Mouse (Mus musculus): Measurements from ENCODE around the gene Phf2.
A peak's percentile ranks its signal among the peaks of the same experiment; 100 is the strongest.

Phf2 gene

DNA sequence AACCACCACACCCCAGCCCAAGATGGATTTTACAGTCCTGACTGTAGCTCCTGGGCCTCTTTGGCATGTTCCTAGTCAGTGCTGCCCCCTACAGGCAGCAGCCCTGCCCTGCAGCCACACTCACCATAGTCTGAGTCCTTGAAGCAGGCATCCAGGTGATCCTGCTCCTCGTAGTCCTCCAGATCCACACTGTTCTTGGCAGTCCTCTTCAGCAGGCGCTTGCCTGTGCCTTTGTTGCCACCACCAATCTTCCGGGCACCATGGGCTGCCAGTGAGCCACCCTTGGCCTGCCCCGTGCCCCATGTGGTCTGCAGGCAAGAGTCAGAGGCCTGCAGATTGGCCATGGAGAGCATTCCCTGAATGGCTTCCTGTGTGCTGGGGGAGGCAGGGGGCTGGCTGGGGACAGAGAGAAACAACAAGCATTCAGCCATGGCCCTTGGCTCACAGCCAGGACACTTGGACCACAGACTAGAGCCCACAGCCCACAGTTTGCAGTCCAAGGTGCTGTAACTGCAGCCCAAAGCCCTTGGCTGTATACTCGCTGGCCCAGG is 63.4 kb downstream of the Phf2 start:
- DNase-seq (ENCODE audit: low read depth, low spot score): peak; percentile 67

DNA sequence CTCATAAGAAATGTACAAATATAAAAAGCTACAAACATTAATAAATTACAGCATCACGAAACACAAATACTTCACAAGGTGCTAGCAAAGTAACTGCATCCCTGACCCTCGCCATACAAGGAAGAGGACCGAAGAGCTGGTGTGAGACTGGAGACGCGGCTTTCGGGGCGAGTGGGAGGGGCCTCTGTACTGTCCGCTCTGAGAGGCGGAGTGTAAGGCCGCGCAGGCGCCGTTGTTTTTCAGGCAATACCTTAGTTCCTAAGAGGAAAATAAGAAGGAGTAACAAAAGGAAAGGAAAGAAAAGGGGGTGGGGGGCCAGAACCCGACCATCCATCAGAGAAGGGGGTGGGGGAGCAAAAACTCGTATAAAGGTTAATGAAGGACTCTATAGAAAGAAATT is 68.7 kb downstream of the Phf2 start:
- no peak for DNase-seq (ENCODE audit: low read depth, low spot score)

GRCm38 (mm10) chr13:48800850-48801546 is 69.9 kb downstream of the Phf2 start:
- DNase-seq (ENCODE audit: low read depth, low spot score): peak; percentile 39

DNA sequence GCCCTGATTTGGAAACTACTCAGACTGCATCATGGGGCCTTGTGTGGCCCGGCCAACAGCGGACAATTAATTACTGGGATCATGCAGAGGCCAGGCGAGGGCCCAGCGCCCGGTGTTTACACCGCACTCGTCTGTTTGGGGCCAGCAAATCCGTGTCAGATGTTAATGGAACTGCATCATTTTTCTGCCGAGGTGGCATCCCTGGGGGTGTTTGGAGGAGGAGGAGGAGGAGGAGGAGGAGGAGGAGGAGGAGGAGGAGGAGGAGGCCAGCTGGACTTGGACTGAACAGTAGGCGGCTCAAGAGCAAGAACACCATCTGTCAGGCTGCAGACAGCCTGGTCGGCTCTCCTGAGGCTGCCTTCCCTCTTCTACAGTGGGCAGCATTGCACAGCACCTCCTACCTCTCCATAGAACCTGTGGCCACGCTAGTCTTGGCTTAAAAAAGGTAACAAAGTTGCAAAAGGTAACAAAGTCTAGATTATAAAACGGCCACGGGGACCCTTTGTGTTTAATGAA is 72.6 kb downstream of the Phf2 start:
- DNase-seq (ENCODE audit: low read depth, low spot score): no peak

- DNase-seq (ENCODE audit: low read depth, low spot score): no peak
These were observed 74.0 kb downstream of the Phf2 start for GRCm38 (mm10) chr13:48796906-48797305.

- DNase-seq (ENCODE audit: low read depth, low spot score): no peak
These were observed 75.2 kb downstream of the Phf2 start for GRCm38 (mm10) chr13:48795711-48796110.

DNA sequence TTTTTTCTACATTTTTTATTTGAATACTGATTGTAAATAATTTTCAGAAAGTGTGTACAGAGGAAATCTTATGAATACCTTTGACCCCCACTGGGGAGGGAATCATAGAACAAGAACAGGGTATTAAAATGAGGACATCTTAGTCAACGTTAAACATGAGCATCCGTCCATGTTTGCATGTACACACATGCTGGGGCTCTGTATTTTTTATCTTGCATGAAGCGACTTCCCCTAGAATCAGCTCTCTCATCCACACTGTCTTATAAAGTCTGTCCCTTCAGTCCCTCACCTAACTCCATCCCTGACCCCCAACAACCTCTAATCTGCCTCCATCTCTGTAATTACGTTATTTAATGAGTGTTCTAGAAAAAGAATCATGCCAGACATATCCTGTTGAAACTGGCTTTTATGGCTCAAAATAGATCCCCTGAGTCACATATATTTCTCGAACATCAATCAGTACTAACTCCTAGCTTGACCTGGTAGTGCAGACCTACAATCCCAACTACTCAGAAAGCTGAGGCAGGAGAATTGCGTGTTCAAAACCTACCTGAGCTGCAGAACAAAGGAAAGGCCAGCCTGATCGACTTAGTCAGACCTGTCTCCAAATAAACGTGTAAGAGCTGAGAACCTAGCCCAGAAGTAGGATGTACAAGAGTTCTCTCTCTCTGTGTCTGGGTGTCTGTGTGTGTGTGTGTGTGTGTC is 86.2 kb downstream of the Phf2 start:
- no peak for DNase-seq (ENCODE audit: low read depth, low spot score)

DNA sequence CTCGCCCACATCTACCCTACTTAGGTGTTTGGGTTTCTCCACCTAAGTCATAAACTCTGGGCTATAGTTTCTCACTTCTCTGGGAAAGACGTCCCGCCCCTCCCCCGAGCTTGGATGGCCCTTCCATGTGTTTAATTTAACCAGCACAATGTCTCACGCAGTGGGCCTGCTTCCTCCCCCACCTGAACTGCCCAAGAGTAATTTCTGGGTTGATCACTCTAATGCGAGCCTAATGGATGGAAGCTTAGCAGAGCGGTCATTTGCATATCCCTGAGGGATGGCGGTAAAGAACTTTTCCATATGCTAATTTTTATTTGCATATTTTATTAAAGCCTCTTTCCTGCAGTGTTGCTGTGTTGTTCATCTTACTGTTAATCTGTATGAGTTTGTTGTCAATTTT is 86.8 kb downstream of the Phf2 start:
- no peak for DNase-seq (ENCODE audit: low read depth, low spot score)

GRCm38 (mm10) chr13:48782727-48783725 is 87.9 kb downstream of the Phf2 start:
- DNase-seq (ENCODE audit: low read depth, low spot score): peak; percentile 7

DNA sequence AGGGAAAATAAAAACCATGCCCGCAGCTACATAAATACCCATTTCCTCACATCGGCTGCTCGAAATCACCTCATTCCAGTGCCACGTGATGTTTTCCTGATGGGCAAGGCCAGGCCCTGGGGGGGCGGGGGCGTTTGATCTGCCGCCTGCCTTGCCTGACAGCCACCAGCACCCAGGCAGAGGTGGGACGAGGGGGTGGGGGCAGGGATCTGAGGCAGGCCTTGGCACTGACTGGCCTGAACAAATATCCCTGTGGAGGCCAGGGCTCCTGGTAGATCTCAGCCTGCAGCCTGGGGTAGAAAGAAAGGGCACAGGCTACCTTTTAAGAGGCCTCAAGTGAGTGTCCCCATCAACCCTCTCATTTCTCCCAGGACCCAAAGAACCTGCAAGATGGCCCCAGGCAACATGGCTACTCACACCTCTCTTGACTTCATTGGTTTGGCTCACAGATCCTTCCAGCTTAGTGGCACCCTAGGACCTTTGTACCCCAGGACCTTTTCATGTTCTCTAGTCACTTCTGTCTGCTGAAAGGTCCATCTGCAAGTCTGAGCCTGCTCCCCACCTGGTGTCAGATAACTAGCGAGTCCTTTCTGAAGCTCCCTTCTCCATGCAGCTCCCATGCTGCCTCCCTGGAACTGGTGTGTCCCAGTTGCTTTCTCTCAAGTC is 90.4 kb downstream of the Phf2 start:
- DNase-seq (ENCODE audit: low read depth, low spot score): no peak

DNA sequence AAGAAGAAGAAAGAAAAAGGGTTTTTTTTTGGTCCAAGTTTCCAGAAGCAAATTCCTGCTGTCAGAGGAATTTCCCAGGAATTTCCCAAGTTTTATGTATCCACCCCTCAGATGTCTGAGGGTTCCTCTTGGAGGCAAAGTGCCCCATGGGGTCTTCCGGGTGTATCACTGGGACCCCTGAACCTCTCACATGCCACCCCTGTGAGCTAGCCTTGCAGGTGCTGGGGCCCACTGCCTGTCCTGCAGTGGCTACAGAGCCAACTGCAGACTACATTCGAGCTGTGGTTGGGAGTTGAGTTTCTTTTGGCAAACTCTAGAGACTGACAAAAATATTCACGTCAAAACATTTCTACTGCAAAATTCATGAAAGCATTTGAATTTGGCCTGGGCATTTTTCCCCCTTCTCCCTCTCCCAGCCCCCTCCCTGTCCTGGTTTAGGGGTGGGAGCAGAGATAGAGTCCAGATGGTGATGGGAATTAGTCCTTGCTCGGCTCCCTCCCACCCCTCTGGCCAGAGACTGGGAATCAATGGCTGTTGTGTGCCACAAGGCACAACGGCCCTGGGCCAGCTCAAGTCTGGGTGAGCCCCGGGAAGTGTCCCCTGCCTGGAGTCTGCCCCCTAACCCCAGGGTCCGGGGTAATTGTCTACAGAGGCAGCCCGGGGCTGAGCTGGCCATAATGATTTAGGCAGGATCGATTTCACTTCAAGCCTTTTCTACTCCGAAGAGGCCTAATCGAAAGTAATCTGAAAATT is 91.2 kb downstream of the Phf2 start:
- DNase-seq (ENCODE audit: low read depth, low spot score): no peak

GRCm38 (mm10) chr13:48778138-48778537 is 92.8 kb downstream of the Phf2 start:
- DNase-seq (ENCODE audit: low read depth, low spot score): peak; percentile 25

DNA sequence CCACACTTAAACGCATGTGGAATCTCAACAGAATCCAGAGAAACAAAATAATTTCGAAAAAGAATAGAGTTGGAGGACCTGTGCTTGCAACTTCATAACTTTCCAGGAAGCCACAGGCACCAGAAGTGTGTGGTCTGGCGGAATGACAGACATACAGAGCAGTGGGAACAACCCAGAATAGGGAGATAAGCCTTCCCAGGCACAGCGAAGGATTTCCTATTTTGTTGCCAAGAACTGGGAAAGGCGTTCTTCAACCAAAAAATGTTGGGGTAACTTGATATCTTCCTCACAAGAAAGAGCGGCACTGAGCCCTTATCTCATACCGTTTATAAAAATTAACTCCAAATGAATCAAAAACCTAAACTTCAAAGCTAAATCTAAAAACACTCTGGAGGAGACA is 96.4 kb downstream of the Phf2 start:
- peak; percentile 47 for DNase-seq (ENCODE audit: low read depth, low spot score)

DNA sequence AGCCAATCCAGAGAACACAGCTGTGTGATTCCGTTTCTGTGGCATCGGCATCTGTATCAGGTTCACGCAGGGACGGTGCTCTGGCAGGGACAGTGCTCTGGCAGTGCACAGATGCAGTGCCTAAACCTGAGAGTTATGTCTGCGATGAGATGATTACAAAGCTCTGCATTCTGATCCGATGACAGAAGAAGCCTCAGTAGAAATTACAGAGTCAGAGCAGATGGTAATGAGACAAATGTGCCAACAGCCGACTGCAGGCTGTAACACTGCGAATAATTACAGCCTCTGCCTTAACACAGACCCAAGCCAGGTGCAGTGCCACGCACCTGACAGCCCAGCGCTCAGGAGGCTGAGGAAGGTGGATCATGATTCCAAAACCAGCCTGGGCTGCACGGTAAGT is 102.8 kb downstream of the Phf2 start:
- DNase-seq (ENCODE audit: low read depth, low spot score): no peak

DNA sequence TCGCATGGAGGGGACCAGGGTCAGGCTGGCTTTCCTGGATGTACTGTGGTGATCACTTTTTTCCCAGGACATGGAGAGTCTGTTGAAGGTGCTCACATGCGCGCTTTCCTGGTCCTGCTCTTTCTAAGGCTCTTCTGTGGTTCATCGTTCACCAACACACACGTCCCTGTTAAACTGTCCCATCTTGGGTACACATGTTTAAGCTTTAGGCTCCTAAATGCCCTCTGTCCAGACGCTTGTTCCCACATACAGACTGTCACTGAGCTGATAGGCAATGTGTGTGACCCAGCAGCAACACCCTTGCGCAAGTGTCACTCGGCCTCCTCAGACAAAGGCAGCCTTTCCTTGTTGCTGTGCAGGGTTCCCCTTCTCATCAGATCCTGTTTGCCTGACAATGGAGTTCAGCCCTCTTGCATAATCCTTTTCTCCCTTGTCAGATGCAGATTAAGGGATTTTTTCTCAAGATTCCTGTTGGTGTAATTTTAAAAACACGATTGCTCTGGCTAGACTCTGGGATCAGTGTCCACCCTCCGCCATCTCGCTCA is 107.1 kb downstream of the Phf2 start:
- DNase-seq (ENCODE audit: low read depth, low spot score): no peak

- no peak for DNase-seq (ENCODE audit: low read depth, low spot score)
These were observed 110.0 kb downstream of the Phf2 start for GRCm38 (mm10) chr13:48760855-48761436.

GRCm38 (mm10) chr13:48756769-48757168 is 114.2 kb downstream of the Phf2 start:
- DNase-seq (ENCODE audit: low read depth, low spot score): no peak

All from 3T3-L1 (cell line).